Mouse (Mus musculus) embryonic facial prominence, embryonic 10.5 days (tissue): ENCODE measurements around the gene Ubr4. TPM values are rescaled to one million over a fixed set of nuclear protein-coding genes. Genes with fewer than 3 reads are reported as not detected.
"Not testable (repeated sequence)": the region's sequence is repeated elsewhere in the genome, so short reads cannot be mapped to it uniquely, and the experiment has no call there.

Experiments used
- DNase-seq: peaks from one replicate; pipeline ENCODE4 v3.0.0-alpha.2; 2017; ENCODE audit warnings: low spot score
- H3K27ac ChIP-seq: fragments of 300-500 bp; sonication (generic); replicated peaks from 2 replicates; pipeline ENCODE4 v1.5.1; 2016; ENCODE audit warnings: mild to moderate bottlenecking
- H3K27me3 ChIP-seq: fragments of 300-500 bp; sonication (generic); replicated peaks from 2 replicates; pipeline ENCODE4 v1.6.1; 2016; ENCODE audit warnings: low read depth, mild to moderate bottlenecking; ENCODE audit not compliant: poor library complexity, severe bottlenecking
- H3K36me3 ChIP-seq: fragments of 300-500 bp; sonication (generic); replicated peaks from 2 replicates; pipeline ENCODE4 v1.6.1; 2016; ENCODE audit warnings: mild to moderate bottlenecking, moderate library complexity
- H3K4me1 ChIP-seq: fragments of 300-500 bp; sonication (generic); 2 replicates; pipeline ENCODE4 v1.6.1; 2016
- H3K4me3 ChIP-seq: fragments of 300-500 bp; sonication (generic); 2 replicates; pipeline ENCODE4 v1.5.1; 2016; ENCODE audit warnings: mild to moderate bottlenecking, moderate library complexity
- H3K9me3 ChIP-seq: fragments of 300-500 bp; sonication (generic); 2 replicates; pipeline ENCODE4 v1.6.1; 2016; ENCODE audit warnings: mild to moderate bottlenecking
- whole genome bisulfite sequencing: fragments of 180-500 bp; shearing (Covaris S2); methylation state at CpG from one replicate; pipeline ENCODE4 v1.1.7; 2016; 5-methylcytosine and 5-hydroxymethylcytosine counted together
- polyA plus RNA-seq: library from polyadenylated mRNA; unstranded; fragments of >200 nt; fragmentation: Nextera tagmentation; extraction: Ambion mirVana; gene quantifications from 2 replicates; pipeline ENCODE4 v1.2.1, GENCODE M21; 2016

Gene Ubr4
- polyA plus RNA-seq, 1 experiment from 2014 or later, result 60.5 TPM

GRCm38 (mm10) chr4:139503919-139504318 is 151.5 kb downstream of the Ubr4 start:
- Histone ChIP-seq H3K27ac (no peak overlapping the region), H3K36me3 (no peaks in the 10 kb centered on the region), H3K27me3 (no peaks in the 10 kb centered on the region), H3K4me1 (peaks cover 11% of the 10 kb centered on the region), H3K4me3 (no peak overlapping the region), H3K9me3 (peaks cover 8% of the 10 kb centered on the region)
- WGBS, result 87% methylated on average over 8 of the region's 8 CpGs
- DNase-seq, result no peak

DNA sequence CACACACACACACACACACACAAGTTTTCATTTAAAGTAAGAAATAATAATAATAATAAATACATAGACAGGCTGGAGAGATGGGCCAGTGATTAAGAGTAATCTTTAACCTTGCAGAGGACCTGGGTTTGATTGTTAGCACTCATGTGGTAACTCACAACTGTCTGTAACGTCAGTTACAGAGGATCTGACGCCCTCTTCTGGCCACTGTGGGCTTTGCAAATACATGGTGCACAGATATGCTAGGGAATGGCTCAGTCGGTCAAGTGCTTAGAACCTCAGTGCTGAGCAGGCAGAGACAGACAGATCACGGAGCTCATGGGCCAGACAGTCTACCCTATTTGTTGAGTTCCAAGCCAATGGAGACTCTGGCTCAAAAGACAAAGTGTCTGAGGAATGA is 153.3 kb downstream of the Ubr4 start:
- Histone ChIP-seq H3K9me3 (peaks cover 8% of the 10 kb centered on the region), H3K4me3 (no peak overlapping the region), H3K4me1 (peaks cover 16% of the 10 kb centered on the region), H3K27ac (no peak overlapping the region), H3K27me3 (no peaks in the 10 kb centered on the region), H3K36me3 (no peaks in the 10 kb centered on the region)
- no peak for DNase-seq
- 80% methylated on average over 4 of the region's 4 CpGs for WGBS

GRCm38 (mm10) chr4:139506727-139507126 is 154.3 kb downstream of the Ubr4 start:
- Histone ChIP-seq H3K36me3 (no peaks in the 10 kb centered on the region), H3K27me3 (no peaks in the 10 kb centered on the region), H3K27ac (no peak overlapping the region), H3K4me3 (no peak overlapping the region), H3K9me3 (peaks cover 8% of the 10 kb centered on the region), H3K4me1 (peaks cover 10% of the 10 kb centered on the region)
- 94% methylated on average over 11 of the region's 11 CpGs for WGBS
- no peak for DNase-seq

DNA sequence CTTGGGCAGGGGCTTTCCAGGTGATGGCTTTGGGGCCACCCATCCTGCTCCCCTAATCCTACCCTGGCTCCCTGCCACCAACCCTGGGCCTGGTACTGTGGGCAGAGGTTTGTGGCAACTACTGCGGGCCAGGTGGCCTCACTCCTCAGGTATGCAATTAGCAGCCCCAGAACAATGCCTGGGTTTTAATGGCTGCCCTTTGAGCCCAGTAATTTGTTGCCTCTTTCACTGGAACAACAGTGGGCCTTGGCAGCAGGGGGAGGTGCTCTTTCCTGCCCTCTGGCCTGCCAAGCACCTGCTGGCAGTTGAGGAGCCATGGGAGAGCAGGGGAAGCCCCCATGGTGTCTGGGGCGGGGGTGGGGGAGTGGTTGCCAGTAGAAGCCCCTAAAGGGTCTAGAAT is 156.7 kb downstream of the Ubr4 start:
- WGBS, result 74% methylated on average over 2 of the region's 2 CpGs
- DNase-seq, result no peak
- H3K4me3 ChIP-seq, result no peak overlapping the region
- H3K36me3 ChIP-seq, result no peaks in the 10 kb centered on the region
- H3K27me3 ChIP-seq, result no peaks in the 10 kb centered on the region
- no peak overlapping the region for H3K27ac ChIP-seq
- H3K9me3 ChIP-seq, result peaks cover 8% of the 10 kb centered on the region
- peaks cover 10% of the 10 kb centered on the region for H3K4me1 ChIP-seq

- no peaks in the 10 kb centered on the region for H3K27me3 ChIP-seq
- no peak for DNase-seq
- 81% methylated on average over 2 of the region's 2 CpGs for WGBS
These were observed 159.1 kb downstream of the Ubr4 start for GRCm38 (mm10) chr4:139511557-139511956.

GRCm38 (mm10) chr4:139512985-139513384 is 160.6 kb downstream of the Ubr4 start:
- Histone ChIP-seq H3K36me3 (no peaks in the 10 kb centered on the region), H3K4me1 (peaks cover 10% of the 10 kb centered on the region), H3K9me3 (no peaks in the 10 kb centered on the region), H3K27ac (no peak overlapping the region), H3K4me3 (no peak overlapping the region), H3K27me3 (no peaks in the 10 kb centered on the region)
- 79% methylated on average over 2 of the region's 2 CpGs for WGBS
- no peak for DNase-seq

More at GRCm38 (mm10) chr4:139511557-139511956, 159.1 kb downstream of the Ubr4 start:
- Histone ChIP-seq H3K27ac (no peak overlapping the region), H3K4me3 (no peak overlapping the region), H3K9me3 (no peaks in the 10 kb centered on the region), H3K36me3 (no peaks in the 10 kb centered on the region), H3K4me1 (peaks cover 10% of the 10 kb centered on the region)

DNA sequence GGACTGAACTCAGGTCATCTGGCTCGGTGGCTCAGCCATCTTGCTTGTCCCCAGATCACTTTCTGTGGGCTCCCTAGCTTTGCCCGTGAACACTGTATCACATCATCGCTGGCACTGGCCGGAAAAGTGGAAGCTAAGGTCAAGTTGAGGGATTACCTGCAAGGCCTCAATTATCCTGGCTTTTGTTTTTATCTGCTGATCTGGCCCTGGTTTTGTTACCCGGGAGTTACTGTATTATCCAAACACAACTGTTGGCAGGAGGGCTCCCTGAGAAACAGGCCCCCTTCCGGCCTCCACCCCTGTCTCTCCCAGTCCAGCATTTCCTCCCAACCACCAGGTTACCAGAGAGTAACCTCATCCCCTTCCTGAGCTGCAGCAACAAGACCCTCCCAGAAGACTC is 166.8 kb downstream of the Ubr4 start:
- Histone ChIP-seq H3K4me3 (no peak overlapping the region), H3K36me3 (no peaks in the 10 kb centered on the region), H3K4me1 (peaks cover 13% of the 10 kb centered on the region), H3K27me3 (0 out of 2 replicates have a peak, but pooled peaks cover 3% of the 10 kb centered on the region), H3K27ac (no peak overlapping the region), H3K9me3 (no peaks in the 10 kb centered on the region)
- peak; percentile 17 for DNase-seq
- 69% methylated on average over 6 of the region's 6 CpGs for WGBS

- DNase-seq, result no peak
- WGBS, result 92% methylated on average over 10 of the region's 10 CpGs
These were observed 169.5 kb downstream of the Ubr4 start for GRCm38 (mm10) chr4:139521926-139522325.

DNA sequence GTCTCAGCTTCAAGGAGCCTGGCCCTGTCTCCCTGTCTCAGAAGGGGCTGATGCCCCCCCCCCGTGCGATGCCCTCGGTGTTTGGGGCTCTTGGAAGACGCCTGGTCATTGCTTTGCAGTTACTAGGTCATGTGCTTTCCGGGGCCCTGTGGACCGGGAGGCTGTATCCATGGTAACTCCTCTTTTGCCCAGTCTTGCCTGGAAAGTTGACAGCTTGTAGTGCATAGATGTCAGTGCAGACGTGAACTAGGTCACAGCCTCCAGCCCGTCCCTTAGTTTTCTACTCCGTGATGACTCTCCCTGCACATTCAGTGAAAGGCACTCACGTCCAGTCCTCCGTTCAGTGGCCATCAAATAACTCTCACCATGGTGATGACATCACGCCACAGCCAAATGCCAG is 174.1 kb downstream of the Ubr4 start:
- Histone ChIP-seq H3K9me3 (no peaks in the 10 kb centered on the region), H3K36me3 (no peaks in the 10 kb centered on the region), H3K27me3 (0 out of 2 replicates have a peak, but pooled peaks cover 3% of the 10 kb centered on the region), H3K27ac (no peak overlapping the region), H3K4me1 (peaks cover 4% of the 10 kb centered on the region; the same call in 1 of the 2 replicates), H3K4me3 (no peak overlapping the region)
- DNase-seq, result no peak
- 80% methylated on average over 12 of the region's 12 CpGs for WGBS

More at GRCm38 (mm10) chr4:139521926-139522325, 169.5 kb downstream of the Ubr4 start:
- Histone ChIP-seq H3K27me3 (0 out of 2 replicates have a peak, but pooled peaks cover 3% of the 10 kb centered on the region), H3K36me3 (no peaks in the 10 kb centered on the region), H3K9me3 (no peaks in the 10 kb centered on the region), H3K4me3 (no peak overlapping the region), H3K27ac (no peak overlapping the region), H3K4me1 (peaks cover 17% of the 10 kb centered on the region)

GRCm38 (mm10) chr4:139530248-139530647 is 177.8 kb downstream of the Ubr4 start, which contains the start of gene Iffo2:
TSS of gene Iffo2 (plus strand) at chr4:139530548.
- H3K9me3 ChIP-seq, H3K27me3 ChIP-seq, H3K36me3 ChIP-seq, DNase-seq, H3K27ac ChIP-seq, H3K4me3 ChIP-seq: not testable (repeated sequence)
- peaks cover 14% of the 10 kb centered on the region for H3K4me1 ChIP-seq
- WGBS, result 84% methylated on average over 5 of the region's 5 CpGs

GRCm38 (mm10) chr4:139532081-139532480 is 179.7 kb downstream of the Ubr4 start:
- 91% methylated on average over 10 of the region's 10 CpGs for WGBS
- no peak overlapping the region for H3K27ac ChIP-seq
- H3K27me3 ChIP-seq, result 0 out of 2 replicates have a peak, but pooled peaks cover 8% of the 10 kb centered on the region
- no peak overlapping the region for H3K4me3 ChIP-seq
- H3K36me3 ChIP-seq, result no peaks in the 10 kb centered on the region
- peaks cover 21% of the 10 kb centered on the region for H3K4me1 ChIP-seq
- no peak for DNase-seq
- no peaks in the 10 kb centered on the region for H3K9me3 ChIP-seq

- peak; percentile 39 for DNase-seq
- H3K9me3 ChIP-seq, result no peaks in the 10 kb centered on the region
- H3K27ac ChIP-seq, result peak overlapping the region; percentile 67
- H3K4me1 ChIP-seq, result peaks cover 21% of the 10 kb centered on the region
- H3K27me3 ChIP-seq, result 0 out of 2 replicates have a peak, but pooled peaks cover 8% of the 10 kb centered on the region
- no peaks in the 10 kb centered on the region for H3K36me3 ChIP-seq
- H3K4me3 ChIP-seq, result peak overlapping the region; percentile 18; the same call in 1 of the 2 replicates
- 28% methylated on average over 12 of the region's 12 CpGs for WGBS
These were observed 182.8 kb downstream of the Ubr4 start for GRCm38 (mm10) chr4:139535127-139535695.

GRCm38 (mm10) chr4:139535719-139536118 is 183.3 kb downstream of the Ubr4 start:
- H3K27me3 ChIP-seq, result 0 out of 2 replicates have a peak, but pooled peaks cover 8% of the 10 kb centered on the region
- no peaks in the 10 kb centered on the region for H3K36me3 ChIP-seq
- peak overlapping the region; percentile 18; the same call in 1 of the 2 replicates for H3K4me3 ChIP-seq
- no peaks in the 10 kb centered on the region for H3K9me3 ChIP-seq
- peak overlapping the region; percentile 67 for H3K27ac ChIP-seq
- peaks cover 21% of the 10 kb centered on the region for H3K4me1 ChIP-seq
- 61% methylated on average over 7 of the region's 7 CpGs for WGBS
- no peak for DNase-seq
